Mouse (Mus musculus) small intestine, adult 2 months (tissue): ENCODE measurements around the gene Nfkbie. TPM values are rescaled to one million over a fixed set of nuclear protein-coding genes. Genes with fewer than 3 reads are reported as not detected.
A peak's percentile ranks its signal among the peaks of the same experiment; 100 is the strongest.

Experiments
- H3K27ac ChIP-seq: fragments of 200-500 bp; 2 replicates; pipeline ENCODE4 v1.5.1; 2012; ENCODE audit warnings: low read depth, low read length, control low read depth, inconsistent platforms; ENCODE audit not compliant: insufficient read depth
- H3K27me3 ChIP-seq: fragments of 200-500 bp; 2 replicates; pipeline ENCODE4 v1.6.1; 2012; ENCODE audit warnings: mild to moderate bottlenecking, moderate library complexity, low read length, inconsistent platforms; ENCODE audit not compliant: control insufficient read depth, insufficient read depth
- H3K36me3 ChIP-seq: fragments of 200-500 bp; 2 replicates; pipeline ENCODE4 v1.6.1; 2012; ENCODE audit warnings: mild to moderate bottlenecking, low read length, control low read depth, inconsistent platforms; ENCODE audit not compliant: control insufficient read depth, insufficient read depth
- H3K4me1 ChIP-seq: fragments of 200-500 bp; 2 replicates; pipeline ENCODE4 v1.6.1; 2012; ENCODE audit warnings: low read length, inconsistent platforms, mixed read lengths; ENCODE audit not compliant: control insufficient read depth, insufficient read depth, insufficient read length
- H3K4me3 ChIP-seq: fragments of 200-500 bp; 2 replicates; pipeline ENCODE4 v1.5.1; 2012; ENCODE audit warnings: low read depth, mild to moderate bottlenecking, control low read depth, inconsistent platforms, low read length, moderate library complexity
- CTCF ChIP-seq: fragments of 200-500 bp; IDR thresholded peaks from 2 replicates; pipeline ENCODE4 v1.5.1; 2012; ENCODE audit warnings: low read depth, mild to moderate bottlenecking, control low read depth, inconsistent platforms, low read length, moderate library complexity, mixed read lengths; ENCODE audit not compliant: insufficient replicate concordance, insufficient read length; ENCODE audit errors: extremely low read depth
- POLR2A ChIP-seq: fragments of 200-500 bp; IDR thresholded peaks from 2 replicates; pipeline ENCODE4 v1.6.1; 2012; ENCODE audit warnings: low read depth, mild to moderate bottlenecking, control low read depth, inconsistent platforms, low read length, moderate library complexity
- WGBS: fragments of 180-500 bp; shearing (Covaris S2); methylation state at CpG from one replicate; pipeline ENCODE4 v1.1.7; 2018; 5-methylcytosine and 5-hydroxymethylcytosine counted together
- polyA plus RNA-seq: library from polyadenylated mRNA; depleted of rRNA; stranded (reverse); fragments of >200 nt; gene quantifications from 2 replicates; pipeline ENCODE4 v1.2.3, GENCODE M21; 2012

Gene Nfkbie
- polyA plus RNA-seq, 1 experiment: 6.2 TPM

DNA sequence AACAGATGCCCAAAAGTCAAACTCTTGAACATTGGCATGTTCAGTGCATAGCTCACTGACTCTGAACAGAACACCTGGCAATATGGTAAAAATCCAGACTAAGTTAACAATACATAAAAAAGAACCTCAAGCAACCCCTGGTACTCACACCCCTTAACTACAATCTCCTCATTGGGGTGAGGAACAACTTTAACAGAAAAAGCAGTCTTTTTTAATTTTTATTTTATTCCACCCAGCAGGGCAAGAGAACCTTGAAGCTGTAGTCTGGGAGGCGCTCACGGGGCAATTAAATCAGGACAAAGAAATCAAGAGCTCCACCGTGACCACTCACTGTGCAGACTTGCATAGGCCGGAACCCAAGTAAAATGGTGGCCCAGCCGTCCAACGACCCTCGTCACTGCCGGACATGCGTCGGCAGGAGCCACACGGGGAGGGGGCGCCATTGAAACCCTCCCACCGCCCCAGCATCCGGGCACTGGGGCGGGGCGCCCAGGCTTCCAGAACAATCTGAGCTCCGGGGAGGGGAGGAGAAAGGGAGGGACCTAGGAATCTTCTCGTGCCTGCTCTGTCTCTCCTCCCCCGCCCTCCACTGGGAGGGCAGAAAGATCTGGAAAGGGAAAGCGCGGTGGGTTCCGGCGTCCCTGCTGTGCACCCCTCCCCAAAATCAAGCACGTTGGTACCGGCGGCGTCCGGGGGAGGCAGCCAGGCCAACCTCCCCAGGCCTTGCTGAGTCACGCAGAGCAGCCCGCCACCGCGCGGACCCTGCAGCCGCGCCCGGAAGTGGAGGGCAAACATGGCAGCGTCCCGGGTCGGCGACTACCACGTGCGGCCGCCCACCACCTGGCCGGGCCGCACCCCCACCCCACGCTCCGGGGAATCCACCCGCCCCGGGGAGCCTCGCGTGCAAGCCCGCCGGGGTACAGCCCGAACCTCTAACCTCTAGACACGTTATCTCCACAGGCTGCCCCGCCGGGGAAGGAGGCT lies 16.9 kb downstream of the Nfkbie start:
- TF ChIP-seq POLR2A (no peak; the same call in 1 of the 2 replicates), CTCF (no peak)
- Histone ChIP-seq H3K27me3 (no peaks in the 10 kb centered on the region), H3K27ac (peak overlapping the region; percentile 98), H3K36me3 (peaks cover 41% of the 10 kb centered on the region), H3K4me3 (peak overlapping the region; percentile 98), H3K4me1 (peaks cover 6% of the 10 kb centered on the region)
- WGBS: 1% methylated on average over 57 of the region's 57 CpGs

DNA sequence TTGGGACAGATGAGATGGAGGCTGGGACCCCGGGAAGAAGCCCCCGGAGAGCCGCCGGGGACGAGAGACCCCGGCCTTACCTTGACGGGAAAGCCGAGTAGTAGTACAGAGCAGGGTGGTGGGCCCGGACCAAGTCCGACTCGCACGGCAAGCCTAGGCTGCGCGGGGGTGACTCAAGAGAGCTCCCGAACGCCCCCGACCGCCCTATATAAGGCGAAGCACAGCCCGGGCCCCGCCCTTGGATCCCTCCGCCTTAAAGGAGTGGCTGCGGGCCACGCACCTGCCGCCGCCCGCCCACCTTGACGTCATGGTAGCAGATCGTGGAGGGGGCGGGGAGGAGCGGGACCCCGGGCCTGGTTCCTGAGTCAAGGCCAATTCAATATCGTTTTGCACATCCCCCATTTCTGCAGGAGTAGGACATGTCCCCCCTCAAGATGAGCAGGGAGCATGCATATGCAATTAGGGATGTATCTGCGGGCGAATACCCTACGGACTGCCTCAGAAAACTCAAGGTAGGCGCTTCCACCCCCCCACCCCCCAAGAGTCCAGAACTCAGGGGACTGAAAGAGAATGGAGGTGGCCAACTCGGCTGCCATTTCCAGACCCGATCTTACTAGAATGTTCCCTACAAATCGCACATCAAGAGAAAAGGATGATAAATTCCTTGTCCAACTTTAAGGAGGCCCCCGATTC lies 17.7 kb downstream of the Nfkbie start, which contains the start of gene Hsp90ab1:
Gene Hsp90ab1, minus strand, starts transcription at position 185 of the 693 bp plus-strand sequence.
- Histone ChIP-seq H3K27me3 (no peaks in the 10 kb centered on the region), H3K4me1 (peaks cover 6% of the 10 kb centered on the region), H3K4me3 (peak within 1 kb of the TSS; percentile 98), H3K27ac (peak within 1 kb of the TSS; percentile 99), H3K36me3 (peaks cover 34% of the 10 kb centered on the region)
- WGBS: under 1% methylated on average over 41 of the region's 41 CpGs
- peak; percentile 98 for TF ChIP-seq POLR2A
- no peak; the same call in 1 of the 2 replicates for TF ChIP-seq CTCF

DNA sequence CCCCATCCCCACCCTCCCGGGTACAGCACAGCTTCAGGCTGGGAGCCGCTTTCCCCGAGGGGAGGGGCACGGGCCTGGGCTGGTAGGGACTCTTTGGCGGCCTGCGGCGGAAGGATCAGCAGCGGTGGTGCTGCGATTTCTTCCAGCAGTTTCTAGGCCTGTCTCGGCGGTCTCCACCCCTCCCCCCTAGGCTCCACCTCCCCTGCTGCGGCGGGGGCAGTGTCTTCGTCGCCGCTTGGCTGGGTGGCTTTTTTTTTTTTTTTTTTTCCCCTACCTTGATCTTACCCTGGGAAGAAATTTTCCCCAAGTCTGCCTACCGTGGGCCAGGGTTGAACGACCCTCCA lies 18.2 kb downstream of the Nfkbie start:
- under 1% methylated on average over 18 of the region's 18 CpGs for WGBS
- TF ChIP-seq POLR2A: no peak; the same call in 1 of the 2 replicates
- no peak for TF ChIP-seq CTCF
- no peaks in the 10 kb centered on the region for H3K27me3 ChIP-seq
- peak overlapping the region; percentile 98 for H3K4me3 ChIP-seq
- H3K36me3 ChIP-seq: peaks cover 30% of the 10 kb centered on the region
- H3K4me1 ChIP-seq: peaks cover 6% of the 10 kb centered on the region
- peak overlapping the region; percentile 99 for H3K27ac ChIP-seq

DNA sequence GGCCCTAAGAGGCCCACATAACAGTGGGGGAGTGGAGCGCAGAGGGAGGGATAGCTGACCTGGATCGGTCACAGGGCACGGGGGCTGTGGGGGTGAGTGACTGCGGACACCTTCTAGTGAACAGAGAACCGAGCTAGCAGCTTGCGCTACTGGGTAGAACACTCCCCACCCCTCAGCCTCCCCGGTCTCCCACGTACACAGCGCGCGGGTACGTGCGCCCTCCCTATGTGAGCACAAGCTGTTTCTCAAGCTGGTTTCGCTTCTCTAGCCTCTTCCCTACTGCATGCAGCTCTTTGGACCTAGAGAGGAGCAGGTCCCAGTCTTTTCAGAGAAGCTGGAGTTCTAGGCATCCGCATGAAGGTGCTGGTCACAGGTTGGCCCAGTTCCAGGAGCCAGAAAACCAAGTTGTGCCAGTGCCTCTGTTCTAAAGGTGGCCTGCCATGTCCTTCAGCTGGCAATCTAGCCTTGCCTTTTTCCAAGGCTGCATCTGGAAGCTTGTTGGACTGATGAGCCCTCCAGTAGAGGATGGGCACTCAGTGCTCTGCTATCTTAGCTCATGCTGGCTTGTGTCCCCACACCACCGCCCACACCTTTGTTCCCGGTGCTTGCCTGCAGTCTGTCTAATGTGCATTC lies 18.7 kb downstream of the Nfkbie start:
- Histone ChIP-seq H3K4me1 (peaks cover 6% of the 10 kb centered on the region), H3K4me3 (peak overlapping the region; percentile 98), H3K27me3 (no peaks in the 10 kb centered on the region), H3K36me3 (peaks cover 25% of the 10 kb centered on the region), H3K27ac (peak overlapping the region; percentile 99)
- WGBS: 2% methylated on average over 17 of the region's 17 CpGs
- TF ChIP-seq CTCF: no peak
- peak; percentile 12; the same call in 1 of the 2 replicates for TF ChIP-seq POLR2A

DNA sequence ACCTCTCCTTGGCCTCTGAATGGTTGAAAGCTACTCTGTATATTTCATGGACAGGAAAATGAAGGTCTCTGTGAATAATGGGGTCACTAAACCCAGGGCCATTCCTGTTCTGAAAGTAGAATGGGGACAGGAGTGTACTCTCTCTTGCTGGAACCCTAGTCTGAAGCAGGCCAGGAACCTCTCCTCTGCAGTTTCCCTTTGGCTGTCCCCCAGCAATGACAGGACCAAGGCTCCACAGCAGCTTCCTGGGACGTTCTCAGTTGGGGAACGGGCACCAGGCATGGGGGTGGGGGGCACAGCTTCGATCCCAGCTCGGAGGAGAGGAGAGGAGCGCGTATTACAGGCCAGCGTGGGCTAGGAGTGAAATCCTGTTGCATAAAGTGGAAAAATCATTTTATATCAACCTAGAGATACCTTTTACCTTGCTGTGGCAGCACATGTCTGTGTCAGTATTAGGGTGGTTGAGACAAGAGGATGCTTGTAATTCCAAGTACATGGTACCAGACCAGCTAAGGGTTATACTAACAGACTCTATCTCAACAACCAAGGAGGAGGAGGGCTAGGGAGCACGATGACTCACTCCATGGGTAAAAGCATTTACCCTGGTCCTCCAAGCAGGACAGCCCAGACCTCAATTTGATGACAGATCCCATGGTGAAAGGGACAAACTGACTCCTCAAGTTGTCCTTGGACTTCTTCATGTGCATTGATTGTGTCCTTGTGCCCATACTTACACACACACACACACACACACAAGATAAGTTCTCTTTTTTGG lies 19.8 kb downstream of the Nfkbie start:
- Histone ChIP-seq H3K4me1 (peaks cover 6% of the 10 kb centered on the region), H3K27ac (no peak overlapping the region), H3K4me3 (no peak overlapping the region), H3K36me3 (peaks cover 14% of the 10 kb centered on the region), H3K27me3 (no peaks in the 10 kb centered on the region)
- TF ChIP-seq CTCF (no peak), POLR2A (no peak)
- 87% methylated on average over 8 of the region's 8 CpGs for WGBS

DNA sequence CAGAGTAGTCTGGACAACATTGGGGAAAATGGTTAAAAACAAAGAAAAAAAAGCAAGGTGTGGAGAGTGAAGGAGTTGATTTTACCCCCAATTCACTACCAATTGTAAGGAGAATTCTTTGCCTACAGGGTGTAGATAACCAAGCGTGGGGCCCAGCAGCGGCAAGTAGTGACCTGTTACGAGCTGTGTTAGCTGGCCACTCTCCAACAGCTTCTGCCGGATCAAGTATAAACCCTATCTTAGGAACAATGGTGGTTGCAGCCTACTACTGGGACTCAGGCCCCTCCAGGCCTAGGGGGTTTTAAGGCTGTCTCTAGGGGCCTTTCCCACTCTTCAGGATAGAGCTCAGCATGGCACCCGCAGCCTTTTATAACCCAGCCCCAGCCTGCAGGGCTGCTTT lies 22.7 kb downstream of the Nfkbie start:
- WGBS: 46% methylated on average over 5 of the region's 5 CpGs
- Histone ChIP-seq H3K36me3 (no peaks in the 10 kb centered on the region), H3K4me3 (no peak overlapping the region), H3K27ac (no peak overlapping the region), H3K4me1 (peaks cover 6% of the 10 kb centered on the region), H3K27me3 (no peaks in the 10 kb centered on the region)
- TF ChIP-seq CTCF (no peak), POLR2A (no peak)
